In the genomic region with DNA sequence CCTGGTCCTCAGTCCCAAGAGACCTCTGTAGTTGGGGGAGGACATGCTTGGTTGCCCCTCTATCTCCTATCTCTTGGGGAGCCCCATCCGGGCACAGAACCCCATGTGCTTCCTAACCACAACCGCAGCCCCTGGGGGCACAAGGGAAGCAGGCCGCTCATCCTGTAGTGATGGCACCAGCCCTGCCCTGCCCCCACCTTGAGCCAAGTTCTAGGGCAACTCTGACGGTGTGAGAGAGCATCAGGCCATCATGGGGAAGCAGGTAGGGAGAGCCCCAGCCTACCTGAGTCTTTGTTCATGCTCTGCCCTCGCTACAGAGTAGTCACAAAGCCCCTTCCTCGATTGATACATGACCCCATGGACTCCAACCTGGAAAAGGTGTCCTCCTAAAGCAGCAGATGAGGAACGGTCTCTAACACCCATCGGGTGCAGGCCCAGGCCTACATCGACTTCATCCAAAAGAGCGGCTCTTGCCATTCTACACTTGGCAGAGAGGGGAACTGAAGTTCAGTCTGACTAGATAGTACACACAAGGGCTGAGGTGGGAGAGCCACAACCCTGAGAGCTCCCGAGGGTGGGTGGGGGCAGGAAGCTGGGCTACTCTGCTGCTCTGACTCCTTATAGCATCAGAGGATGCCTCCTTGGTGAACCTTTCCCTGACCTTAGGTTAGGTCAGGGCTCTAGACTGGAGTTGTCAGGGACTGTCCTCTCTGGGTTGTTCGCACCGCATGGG, we compare ENCODE assay signal across 8 mouse cellular contexts. TPM values are rescaled to one million over a fixed set of nuclear protein-coding genes. Genes with fewer than 3 reads are reported as not detected.
A peak's percentile ranks its signal among the peaks of the same experiment; 100 is the strongest.
DNase-seq lines count a peak whose midpoint lies in the region; ATAC-seq and TF ChIP-seq lines count a peak whose summit lies in the region.

No protein-coding gene starts in this region.

- WGBS in heart, embryonic 14.5 days = 86% methylated on average over 13 of the region's 13 CpGs
- WGBS in hindbrain, postnatal 0 days = 91% methylated on average over 13 of the region's 13 CpGs
- WGBS in neural tube, embryonic 14.5 days = 91% methylated on average over 13 of the region's 13 CpGs

- H3K9me3 ChIP-seq in heart, embryonic 14.5 days (ENCODE audit: control insufficient read depth, low read length) = no peaks in the 10 kb centered on the region
- no peaks in the 10 kb centered on the region for H3K9me3 ChIP-seq in hindbrain, postnatal 0 days (ENCODE audit: low read length)
- no peaks in the 10 kb centered on the region for H3K9me3 ChIP-seq in neural tube, embryonic 14.5 days (ENCODE audit: control insufficient read depth, low read length)

- intact Hi-C loops in heart, postnatal 25 days (cut with DNase I) = loop anchor here (5.0 kb wide), 1 partner anchor 34 kb away; no protein-coding TSS in a partner anchor

- H3K27ac ChIP-seq in heart, embryonic 14.5 days (replicated peaks in 1 of 2; ENCODE audit: control insufficient read depth in 1 of 2, insufficient read depth in 1 of 2, low read depth in 2 of 2, low read length in 2 of 2) = no peak overlapping the region
- no peak overlapping the region for H3K27ac ChIP-seq in hindbrain, postnatal 0 days
- no peak overlapping the region for H3K27ac ChIP-seq in neural tube, embryonic 14.5 days (ENCODE audit: low read depth, low read length)

- H3K4me3 ChIP-seq in heart, embryonic 14.5 days (ENCODE audit: control insufficient read depth in 1 of 2, insufficient read depth in 1 of 2, low read depth in 1 of 2, low read length in 2 of 2) = no peak overlapping the region
- H3K4me3 ChIP-seq in hindbrain, postnatal 0 days (ENCODE audit: low read length) = no peak overlapping the region
- no peak overlapping the region for H3K4me3 ChIP-seq in neural tube, embryonic 14.5 days (ENCODE audit: low read depth, low read length)

- 0 out of 2 replicates have a peak overlapping the region, but pooled peaks have one; percentile 93 for H3K4me2 ChIP-seq in heart, embryonic 14.5 days (ENCODE audit: low read length)
- 0 out of 2 replicates have a peak overlapping the region, but pooled peaks have one; percentile 66 for H3K4me2 ChIP-seq in hindbrain, postnatal 0 days (ENCODE audit: low read depth, low read length)
- H3K4me2 ChIP-seq in neural tube, embryonic 14.5 days (ENCODE audit: low read depth, low read length) = no peak overlapping the region

- DNase-seq in heart, postnatal 25 days (ENCODE audit: low spot score) = no peak
- peak; percentile 68 for DNase-seq in CD4-positive, CD25-positive, alpha-beta regulatory T cell, adult 2 months (ENCODE audit: low read depth, low spot score)
- no peak for DNase-seq in hindbrain, postnatal 0 days (ENCODE audit: low spot score)
- no peak for DNase-seq in left cerebral cortex, adult 8-10 months (ENCODE audit: low spot score in 2 of 2)
- DNase-seq in frontal cortex, postnatal 14 days (ENCODE audit: low spot score in 2 of 2) = no peak
- no peak for DNase-seq in urinary bladder, postnatal 14 days (ENCODE audit: low spot score)

- ATAC-seq in heart, embryonic 14.5 days (ENCODE audit: insufficient number of reproducible peaks, insufficient read depth, low FRiP score, low read depth) = no peak
- no peak for ATAC-seq in hindbrain, postnatal 0 days
- 0 out of 2 replicates have a peak, but pooled peaks have one; percentile 6 for ATAC-seq in neural tube, embryonic 14.5 days (ENCODE audit: low read depth)

- H3K36me3 ChIP-seq in heart, embryonic 14.5 days (ENCODE audit: control insufficient read depth, insufficient read depth, low read length) = no peaks in the 10 kb centered on the region
- no peaks in the 10 kb centered on the region for H3K36me3 ChIP-seq in hindbrain, postnatal 0 days (ENCODE audit: insufficient read depth, low read length)
- no peaks in the 10 kb centered on the region for H3K36me3 ChIP-seq in neural tube, embryonic 14.5 days (ENCODE audit: control insufficient read depth, insufficient read depth, low read length)

- H3K9ac ChIP-seq in heart, embryonic 14.5 days (ENCODE audit: low read length) = no peak overlapping the region
- no peak overlapping the region for H3K9ac ChIP-seq in hindbrain, postnatal 0 days (replicated peaks; ENCODE audit: low read length)
- no peak overlapping the region for H3K9ac ChIP-seq in neural tube, embryonic 14.5 days (replicated peaks; ENCODE audit: low read depth, low read length)

- peaks cover 3% of the 10 kb centered on the region; the same call in 1 of the 2 replicates for H3K27me3 ChIP-seq in heart, embryonic 14.5 days (ENCODE audit: control insufficient read depth, insufficient read depth, low read length)
- no peaks in the 10 kb centered on the region for H3K27me3 ChIP-seq in hindbrain, postnatal 0 days (ENCODE audit: insufficient read depth, low read length)
- no peaks in the 10 kb centered on the region for H3K27me3 ChIP-seq in neural tube, embryonic 14.5 days (ENCODE audit: control insufficient read depth, insufficient read depth, low read length)

- TF ChIP-seq CTCF in hindbrain, postnatal 0 days (IDR thresholded peaks at IDR 0.05; ENCODE audit: low read depth) = no peak

- H3K4me1 ChIP-seq in heart, embryonic 14.5 days (ENCODE audit: control insufficient read depth in 2 of 2, insufficient read depth in 2 of 2, low read length in 2 of 2) = peaks cover 23 to 36% of the 10 kb centered on the region in 2 experiments
- peaks cover 10% of the 10 kb centered on the region for H3K4me1 ChIP-seq in hindbrain, postnatal 0 days (ENCODE audit: insufficient read depth, low read length)
- H3K4me1 ChIP-seq in neural tube, embryonic 14.5 days (ENCODE audit: control insufficient read depth, insufficient read depth, low read length) = no peaks in the 10 kb centered on the region

RNA-seq across cellular contexts. Expression of gene Lrrc32, which starts 0.5 kb away (rescaled TPM):
- polyA plus RNA-seq in heart, embryonic 14.5 days (2014; fragmentation: Nextera tagmentation; extraction: Ambion mirVana) = 6.9 and 8.4 TPM in 2 replicates
- 10 to 100 TPM; 10.7 to 11.4 TPM for total RNA-seq in heart, postnatal 25 days (2021)
- 6.4 and 9.1 TPM in 2 replicates for total RNA-seq in hindbrain, postnatal 0 days (2014; rRNA removed)
- polyA plus RNA-seq in hindbrain, postnatal 0 days (2015; fragmentation: Nextera tagmentation; extraction: Ambion mirVana) = 3.9 and 4.7 TPM in 2 replicates
- 1.5 and 4.8 TPM in 2 replicates for polyA plus RNA-seq in neural tube, embryonic 14.5 days (2014; fragmentation: Nextera tagmentation; extraction: Ambion mirVana)
- total RNA-seq in left cerebral cortex, adult 8-10 months (2022) = 1 to 10 TPM; 4.1 to 6.4 (median 4.7) TPM

RNA-seq across cellular contexts. Expression of gene Gucy2d, which starts 48.3 kb away (rescaled TPM):
- polyA plus RNA-seq in heart, embryonic 14.5 days (2014; fragmentation: Nextera tagmentation; extraction: Ambion mirVana) = 0.13 TPM in 1 of 2 replicates, not detected in the other
- under 1 TPM in 1 of 2 experiments, not detected in 1; 0.08 TPM for total RNA-seq in heart, postnatal 25 days (2021)
- 0.18 TPM in 1 of 2 replicates, not detected in the other for total RNA-seq in hindbrain, postnatal 0 days (2014; rRNA removed)
- polyA plus RNA-seq in hindbrain, postnatal 0 days (2015; fragmentation: Nextera tagmentation; extraction: Ambion mirVana) = 0.18 and 0.20 TPM in 2 replicates
- 0.37 TPM in 1 of 2 replicates, not detected in the other for polyA plus RNA-seq in neural tube, embryonic 14.5 days (2014; fragmentation: Nextera tagmentation; extraction: Ambion mirVana)
- under 1 TPM in 2 of 4 experiments, not detected in 2; 0.38 to 0.39 TPM for total RNA-seq in left cerebral cortex, adult 8-10 months (2022)
